Comparison of ENCODE assay signal across 12 mouse cellular contexts in genomic region chr15:25769524-25770255, GRCm38 (mm10).
DNase-seq lines count a peak whose midpoint lies in the region; ATAC-seq lines count a peak whose summit lies in the region.
"Had no signal": no experiment of that assay in that cellular context is flagged by ENCODE, and none has a peak within 500 bp of the region (broad histone marks: within the 10 kb centered on the region; RNA-seq: fewer than 3 reads in every experiment).

No protein-coding gene starts in this region.

- H3K4me3 ChIP-seq in hindbrain, embryonic 10.5 days: no peak overlapping the region
- no peak overlapping the region for H3K4me3 ChIP-seq in hindbrain, embryonic 13.5 days
- no peak overlapping the region for H3K4me3 ChIP-seq in midbrain, embryonic 10.5 days
- H3K4me3 ChIP-seq in midbrain, embryonic 15.5 days: no peak overlapping the region
- H3K4me3 ChIP-seq in limb, embryonic 10.5 days: no peak overlapping the region

- no peak overlapping the region for H3K4me2 ChIP-seq in hindbrain, embryonic 13.5 days
- H3K4me2 ChIP-seq in midbrain, embryonic 15.5 days: no peak overlapping the region

- no peak overlapping the region for H3K9ac ChIP-seq in hindbrain, embryonic 13.5 days
- H3K9ac ChIP-seq in midbrain, embryonic 15.5 days: no peak overlapping the region
- H3K9ac ChIP-seq: liver, embryonic 14.5 days had no signal

- no peak for ATAC-seq in hindbrain, embryonic 13.5 days (ENCODE audit: low FRiP score)
- ATAC-seq in midbrain, embryonic 15.5 days (replicated peaks): no peak

- no peak for DNase-seq in hindbrain, embryonic 10.5 days (ENCODE audit: low spot score)
- no peak for DNase-seq in midbrain, embryonic 10.5 days (ENCODE audit: low spot score)
- DNase-seq in ZHBTc4 (ENCODE audit: low read depth, low spot score): peak; percentile 99
- DNase-seq in limb, embryonic 10.5 days (ENCODE audit: low spot score): no peak
- DNase-seq in right cerebral cortex, postnatal 10 days (ENCODE audit: low spot score in 2 of 2): no peak
- DNase-seq: adrenal gland, postnatal 36 days; cerebellum, adult 11 months; lung, postnatal 36 days; thymus, postnatal 36 days had no signal

- WGBS in hindbrain, embryonic 10.5 days: 56% methylated on average over 9 of the region's 9 CpGs
- WGBS in hindbrain, embryonic 13.5 days: 48% methylated on average over 9 of the region's 9 CpGs
- 64% methylated on average over 9 of the region's 9 CpGs for WGBS in midbrain, embryonic 10.5 days
- 47% methylated on average over 9 of the region's 9 CpGs for WGBS in midbrain, embryonic 15.5 days
- WGBS in limb, embryonic 10.5 days: 81% methylated on average over 9 of the region's 9 CpGs

- no peaks in the 10 kb centered on the region for H3K27me3 ChIP-seq in hindbrain, embryonic 10.5 days (ENCODE audit: insufficient read depth, poor library complexity, severe bottlenecking)
- H3K27me3 ChIP-seq in hindbrain, embryonic 13.5 days: no peaks in the 10 kb centered on the region
- H3K27me3 ChIP-seq in midbrain, embryonic 10.5 days (ENCODE audit: low read depth, poor library complexity, severe bottlenecking): no peaks in the 10 kb centered on the region
- no peaks in the 10 kb centered on the region for H3K27me3 ChIP-seq in midbrain, embryonic 15.5 days (replicated peaks)
- H3K27me3 ChIP-seq in limb, embryonic 10.5 days (ENCODE audit: low read depth, poor library complexity, severe bottlenecking): no peaks in the 10 kb centered on the region

- H3K4me1 ChIP-seq in hindbrain, embryonic 10.5 days (replicated peaks): peaks cover 79% of the 10 kb centered on the region
- H3K4me1 ChIP-seq in hindbrain, embryonic 13.5 days (replicated peaks): peaks cover 58% of the 10 kb centered on the region
- peaks cover 89% of the 10 kb centered on the region for H3K4me1 ChIP-seq in midbrain, embryonic 10.5 days
- peaks cover 35% of the 10 kb centered on the region for H3K4me1 ChIP-seq in midbrain, embryonic 15.5 days
- peaks cover 56% of the 10 kb centered on the region for H3K4me1 ChIP-seq in limb, embryonic 10.5 days

- peaks cover 15% of the 10 kb centered on the region for H3K36me3 ChIP-seq in hindbrain, embryonic 10.5 days
- no peaks in the 10 kb centered on the region for H3K36me3 ChIP-seq in hindbrain, embryonic 13.5 days
- H3K36me3 ChIP-seq in midbrain, embryonic 10.5 days: peaks cover 21% of the 10 kb centered on the region
- H3K36me3 ChIP-seq in midbrain, embryonic 15.5 days (replicated peaks): no peaks in the 10 kb centered on the region
- H3K36me3 ChIP-seq in limb, embryonic 10.5 days: peaks cover 27% of the 10 kb centered on the region

- peak overlapping the region; percentile 30; the same call in 1 of the 2 replicates for H3K27ac ChIP-seq in hindbrain, embryonic 10.5 days
- no peak overlapping the region for H3K27ac ChIP-seq in hindbrain, embryonic 13.5 days
- H3K27ac ChIP-seq in midbrain, embryonic 10.5 days (replicated peaks): peak overlapping the region; percentile 64; the same call in 1 of the 2 replicates
- no peak overlapping the region for H3K27ac ChIP-seq in midbrain, embryonic 15.5 days
- peak overlapping the region; percentile 61; the same call in 1 of the 2 replicates for H3K27ac ChIP-seq in limb, embryonic 10.5 days
- H3K27ac ChIP-seq: liver, embryonic 14.5 days had no signal

- H3K9me3 ChIP-seq in hindbrain, embryonic 10.5 days: no peaks in the 10 kb centered on the region
- no peaks in the 10 kb centered on the region for H3K9me3 ChIP-seq in hindbrain, embryonic 13.5 days
- H3K9me3 ChIP-seq in midbrain, embryonic 10.5 days (replicated peaks): no peaks in the 10 kb centered on the region
- H3K9me3 ChIP-seq in midbrain, embryonic 15.5 days: no peaks in the 10 kb centered on the region
- H3K9me3 ChIP-seq in limb, embryonic 10.5 days (replicated peaks): no peaks in the 10 kb centered on the region

Comparison
In these comparisons a context has a peak if more than half of its experiments do, and no peak if none do; other contexts are left out.
1. H3K27ac ChIP-seq: peak in hindbrain, embryonic 10.5 days (single experiment), midbrain, embryonic 10.5 days (single experiment) and limb, embryonic 10.5 days (single experiment); none in hindbrain, embryonic 13.5 days (single experiment) and midbrain, embryonic 15.5 days (single experiment).